Mouse (Mus musculus): ENCODE measurements around the gene Mphosph6. TPM values are rescaled to one million over a fixed set of nuclear protein-coding genes. Genes with fewer than 3 reads are reported as not detected.

The Mphosph6 gene
- polyA plus RNA-seq (2015; fragmentation: Nextera tagmentation; extraction: Ambion mirVana), result 32.2 and 32.6 TPM in 2 replicates

DNA sequence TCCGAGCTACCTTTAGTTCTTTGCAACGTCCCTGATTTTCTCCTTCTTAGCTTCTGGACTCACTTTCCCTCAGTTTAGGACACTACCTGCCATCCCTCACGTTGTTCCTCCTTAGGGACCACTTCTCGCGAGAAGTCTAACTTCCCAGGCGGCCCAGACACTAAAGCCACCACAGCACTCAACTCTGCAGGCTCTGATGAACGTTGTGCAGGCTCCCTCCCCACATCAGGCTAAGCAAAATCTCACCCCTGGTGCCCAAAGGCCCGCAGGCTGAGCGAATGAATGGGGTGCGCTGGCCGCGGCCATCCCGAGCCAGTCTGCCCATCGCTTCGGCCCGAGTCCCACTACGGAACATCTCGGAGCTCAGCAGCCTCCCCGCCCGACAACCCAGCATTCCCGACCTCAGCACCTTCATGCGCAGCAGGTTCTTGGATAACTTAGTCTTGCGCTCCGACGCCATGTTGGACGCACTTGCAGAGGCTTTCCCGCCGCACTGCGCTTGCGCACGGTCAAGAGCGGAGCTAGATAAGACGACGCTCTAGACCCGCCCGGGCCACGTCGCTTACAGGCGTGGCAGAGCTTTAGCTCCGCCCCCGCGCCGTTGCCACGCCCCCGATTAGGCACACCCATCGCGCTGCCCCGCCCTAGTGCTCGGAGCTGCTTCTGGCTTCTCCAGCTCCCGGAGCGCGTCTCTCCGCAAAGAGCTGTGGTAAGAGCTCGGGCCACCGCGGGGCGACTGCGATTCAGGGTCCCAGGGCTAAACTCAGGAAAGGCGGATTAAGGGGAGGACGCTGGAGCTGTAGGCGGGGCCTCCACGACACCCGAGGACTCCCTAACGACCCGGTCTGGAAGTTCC, at the start of gene Mphosph6:
Gene Mphosph6 (minus strand): TSS at position 501 of the 856 bp plus-strand sequence.
- 1% methylated on average over 65 of the region's 65 CpGs for WGBS
- no peaks in the 10 kb centered on the region for H3K36me3 ChIP-seq (ENCODE audit: insufficient read depth, low read length)
- peak within 1 kb of the TSS; percentile 86 for H3K27ac ChIP-seq (ENCODE audit: low read length)
- H3K4me2 ChIP-seq (replicated peaks; ENCODE audit: low read depth, low read length), result peak within 1 kb of the TSS; percentile 71
- peak within 1 kb of the TSS; percentile 72 for H3K9ac ChIP-seq (replicated peaks; ENCODE audit: low read depth)
- no peaks in the 10 kb centered on the region for H3K27me3 ChIP-seq (replicated peaks; ENCODE audit: insufficient read depth, low read length)
- ATAC-seq (peak; percentile 97), DNase-seq (ENCODE audit: low spot score) (peak; percentile 98)
- H3K4me3 ChIP-seq (ENCODE audit: low read depth, low read length), result peak within 1 kb of the TSS; percentile 74
- H3K9me3 ChIP-seq (ENCODE audit: low read length), result no peaks in the 10 kb centered on the region
- TF ChIP-seq EP300 (IDR thresholded peaks at IDR 0.05) (no peak), CTCF (IDR thresholded peaks at IDR 0.05) (peak; percentile 44; the same call in 1 of the 2 replicates)
- peaks cover 8% of the 10 kb centered on the region for H3K4me1 ChIP-seq (ENCODE audit: insufficient read depth, low read depth, low read length)

DNA sequence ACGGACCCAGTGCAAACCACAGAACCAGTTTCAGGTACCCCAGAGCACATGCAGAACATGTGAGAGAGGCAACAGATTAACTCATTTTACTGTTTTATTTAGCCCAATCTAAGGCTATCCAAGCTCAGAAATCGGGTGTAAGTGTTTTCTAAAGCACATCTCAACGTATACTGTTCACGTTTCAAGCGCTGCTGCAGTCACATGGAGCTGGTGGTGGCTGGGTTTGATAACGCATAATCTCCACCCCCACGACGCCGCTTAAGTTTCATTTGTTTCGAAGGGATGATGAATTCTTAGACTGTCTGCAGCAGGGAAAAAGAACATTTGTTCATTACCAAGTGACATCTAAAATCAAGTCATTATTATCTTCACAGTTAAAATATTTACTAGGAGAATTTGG, 48.7 kb upstream of the Mphosph6 start:
- ATAC-seq (no peak), DNase-seq (ENCODE audit: low spot score) (no peak)
- H3K27ac ChIP-seq (ENCODE audit: low read length), result no peak overlapping the region
- WGBS, result 61% methylated on average over 10 of the region's 10 CpGs
- no peaks in the 10 kb centered on the region for H3K36me3 ChIP-seq (ENCODE audit: insufficient read depth, low read length)
- H3K9ac ChIP-seq (replicated peaks; ENCODE audit: low read depth), result no peak overlapping the region
- no peak overlapping the region for H3K4me3 ChIP-seq (ENCODE audit: low read depth, low read length)
- no peak overlapping the region for H3K4me2 ChIP-seq (replicated peaks; ENCODE audit: low read depth, low read length)
- no peaks in the 10 kb centered on the region for H3K27me3 ChIP-seq (replicated peaks; ENCODE audit: insufficient read depth, low read length)
- H3K4me1 ChIP-seq (ENCODE audit: insufficient read depth, low read depth, low read length), result peaks cover 3% of the 10 kb centered on the region; the same call in 1 of the 2 replicates
- no peak for TF ChIP-seq CTCF (IDR thresholded peaks at IDR 0.05)
- TF ChIP-seq EP300 (IDR thresholded peaks at IDR 0.05), result no peak
- no peaks in the 10 kb centered on the region for H3K9me3 ChIP-seq (ENCODE audit: low read length)

DNA sequence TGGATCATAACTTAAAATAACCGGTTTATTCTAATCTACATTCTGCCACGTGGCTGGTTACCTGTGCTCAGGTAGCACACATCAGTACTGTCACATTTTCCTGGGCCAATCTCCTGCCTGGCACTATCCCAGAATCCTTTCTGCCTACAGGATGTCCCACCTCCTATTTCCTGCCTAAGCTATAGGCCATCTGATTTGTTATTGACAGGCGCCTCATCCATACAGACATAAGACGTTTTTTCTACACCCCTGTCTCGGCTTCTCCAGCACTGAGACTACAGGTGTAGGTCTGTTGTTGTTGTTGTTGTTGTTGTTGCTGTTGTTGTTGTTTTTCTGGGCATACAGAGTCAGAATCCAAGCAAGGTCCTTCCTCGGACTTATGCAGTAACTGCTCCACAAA, 46.1 kb upstream of the Mphosph6 start:
- TF ChIP-seq CTCF (IDR thresholded peaks at IDR 0.05) (no peak), EP300 (IDR thresholded peaks at IDR 0.05) (no peak)
- DNase-seq (ENCODE audit: low spot score) (no peak), ATAC-seq (no peak)
- H3K9me3 ChIP-seq (ENCODE audit: low read length), result peaks cover 2% of the 10 kb centered on the region; the same call in 1 of the 2 replicates
- no peak overlapping the region for H3K4me2 ChIP-seq (replicated peaks; ENCODE audit: low read depth, low read length)
- no peaks in the 10 kb centered on the region for H3K36me3 ChIP-seq (ENCODE audit: insufficient read depth, low read length)
- H3K27ac ChIP-seq (ENCODE audit: low read length), result no peak overlapping the region
- WGBS, result 92% methylated on average over 6 of the region's 6 CpGs
- no peak overlapping the region for H3K9ac ChIP-seq (replicated peaks; ENCODE audit: low read depth)
- no peaks in the 10 kb centered on the region for H3K27me3 ChIP-seq (replicated peaks; ENCODE audit: insufficient read depth, low read length)
- H3K4me3 ChIP-seq (ENCODE audit: low read depth, low read length), result no peak overlapping the region
- H3K4me1 ChIP-seq (ENCODE audit: insufficient read depth, low read depth, low read length), result no peaks in the 10 kb centered on the region

DNA sequence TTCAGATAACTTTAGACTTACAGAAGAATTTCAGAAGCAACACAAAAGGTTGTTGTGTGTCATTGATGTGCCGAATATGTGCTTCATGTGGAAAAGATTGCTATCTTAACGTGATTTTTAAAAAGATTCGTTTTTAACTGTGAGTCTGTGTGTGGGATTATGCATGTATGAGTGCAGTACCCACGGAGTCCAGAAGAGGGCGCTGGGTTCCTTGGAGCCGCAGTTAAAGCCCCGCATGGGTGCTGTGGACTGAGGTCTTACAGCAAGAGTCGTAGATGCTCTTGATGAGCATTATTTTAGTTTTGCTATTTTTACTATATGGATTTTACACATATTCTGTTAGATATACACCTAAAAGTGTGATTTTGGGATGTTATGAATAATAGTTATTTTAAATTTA, 42.0 kb upstream of the Mphosph6 start:
- DNase-seq (ENCODE audit: low spot score) (no peak), ATAC-seq (no peak)
- no peaks in the 10 kb centered on the region for H3K27me3 ChIP-seq (replicated peaks; ENCODE audit: insufficient read depth, low read length)
- H3K27ac ChIP-seq (ENCODE audit: low read length), result no peak overlapping the region
- H3K4me1 ChIP-seq (ENCODE audit: insufficient read depth, low read depth, low read length), result no peaks in the 10 kb centered on the region
- no peak overlapping the region for H3K4me3 ChIP-seq (ENCODE audit: low read depth, low read length)
- H3K9ac ChIP-seq (replicated peaks; ENCODE audit: low read depth), result no peak overlapping the region
- no peaks in the 10 kb centered on the region for H3K36me3 ChIP-seq (ENCODE audit: insufficient read depth, low read length)
- H3K9me3 ChIP-seq (ENCODE audit: low read length), result peaks cover 2% of the 10 kb centered on the region; the same call in 1 of the 2 replicates
- TF ChIP-seq CTCF (IDR thresholded peaks at IDR 0.05), result peak; percentile 18; the same call in 1 of the 2 replicates
- TF ChIP-seq EP300 (IDR thresholded peaks at IDR 0.05), result no peak
- 87% methylated on average over 8 of the region's 8 CpGs for WGBS
- no peak overlapping the region for H3K4me2 ChIP-seq (replicated peaks; ENCODE audit: low read depth, low read length)

DNA sequence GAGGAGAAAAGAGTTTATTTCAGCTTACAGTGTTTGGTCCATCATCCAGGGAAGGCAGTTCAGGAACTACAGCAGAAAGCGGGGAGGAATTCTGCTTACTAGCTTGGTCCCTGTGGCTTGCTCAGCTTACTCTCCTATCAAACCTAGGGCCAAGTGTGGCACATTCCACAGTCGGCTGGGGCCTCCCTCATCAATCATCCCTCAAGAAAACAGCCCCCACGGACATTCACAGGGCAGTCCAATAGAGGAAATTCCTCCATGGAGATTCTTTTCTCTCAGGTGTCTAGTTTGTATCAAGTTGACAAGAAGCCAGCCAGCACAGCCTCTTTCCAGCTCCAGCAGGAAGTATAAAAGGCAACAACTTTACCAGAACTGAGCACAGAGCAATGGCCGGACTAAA, 11.8 kb upstream of the Mphosph6 start:
- H3K4me3 ChIP-seq (ENCODE audit: low read depth, low read length), result no peak overlapping the region
- no peaks in the 10 kb centered on the region for H3K4me1 ChIP-seq (ENCODE audit: insufficient read depth, low read depth, low read length)
- no peaks in the 10 kb centered on the region for H3K36me3 ChIP-seq (ENCODE audit: insufficient read depth, low read length)
- no peak overlapping the region for H3K27ac ChIP-seq (ENCODE audit: low read length)
- H3K9me3 ChIP-seq (ENCODE audit: low read length), result no peaks in the 10 kb centered on the region
- H3K4me2 ChIP-seq (replicated peaks; ENCODE audit: low read depth, low read length), result no peak overlapping the region
- H3K27me3 ChIP-seq (replicated peaks; ENCODE audit: insufficient read depth, low read length), result no peaks in the 10 kb centered on the region
- WGBS, result 39% methylated on average over 4 of the region's 4 CpGs
- TF ChIP-seq CTCF (IDR thresholded peaks at IDR 0.05) (no peak), EP300 (IDR thresholded peaks at IDR 0.05) (no peak)
- DNase-seq (ENCODE audit: low spot score), result no peak
- no peak for ATAC-seq
- H3K9ac ChIP-seq (replicated peaks; ENCODE audit: low read depth), result no peak overlapping the region

DNA sequence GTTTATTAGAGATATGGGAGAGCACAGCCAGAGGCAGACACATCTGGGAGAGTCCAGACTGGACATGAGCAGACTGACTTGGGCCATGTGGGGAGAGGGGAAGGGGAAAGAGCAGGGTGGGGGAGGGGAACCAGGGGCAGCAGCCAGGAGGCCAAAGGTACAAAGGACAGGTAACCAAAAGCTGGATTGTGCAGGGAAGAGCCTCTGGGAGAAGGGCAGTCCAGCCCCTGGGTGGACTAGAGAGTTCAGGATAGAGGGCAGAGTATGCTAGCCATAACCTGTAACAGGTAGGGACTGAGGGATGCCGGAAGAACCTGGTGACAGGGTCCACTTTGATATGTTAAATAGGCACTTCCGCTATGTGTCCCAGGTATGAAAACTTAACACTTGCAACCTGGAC, 8.9 kb upstream of the Mphosph6 start:
- no peak overlapping the region for H3K9ac ChIP-seq (replicated peaks; ENCODE audit: low read depth)
- WGBS, result 83% methylated on average over 2 of the region's 2 CpGs
- H3K27ac ChIP-seq (ENCODE audit: low read length), result no peak overlapping the region
- TF ChIP-seq CTCF (IDR thresholded peaks at IDR 0.05) (no peak), EP300 (IDR thresholded peaks at IDR 0.05) (no peak)
- DNase-seq (ENCODE audit: low spot score), result no peak
- H3K4me3 ChIP-seq (ENCODE audit: low read depth, low read length), result no peak overlapping the region
- H3K4me2 ChIP-seq (replicated peaks; ENCODE audit: low read depth, low read length), result no peak overlapping the region
- H3K36me3 ChIP-seq (ENCODE audit: insufficient read depth, low read length), result no peaks in the 10 kb centered on the region
- H3K27me3 ChIP-seq (replicated peaks; ENCODE audit: insufficient read depth, low read length), result no peaks in the 10 kb centered on the region
- ATAC-seq, result no peak
- no peaks in the 10 kb centered on the region for H3K4me1 ChIP-seq (ENCODE audit: insufficient read depth, low read depth, low read length)
- H3K9me3 ChIP-seq (ENCODE audit: low read length), result no peaks in the 10 kb centered on the region
